Mouse (Mus musculus) C2C12 (cell line): ENCODE measurements around the gene Chrna9. TPM values are rescaled to one million over a fixed set of nuclear protein-coding genes. Genes with fewer than 3 reads are reported as not detected.

Experiments used
- H3K27me3 ChIP-seq: one replicate; pipeline ENCODE4 v1.6.1; 2011; ENCODE audit not compliant: control insufficient read depth, insufficient read depth, insufficient read length
- H3K36me3 ChIP-seq: one replicate; pipeline ENCODE4 v1.6.1; 2011; ENCODE audit not compliant: control insufficient read depth, insufficient read depth
- H3K4me3 ChIP-seq: one replicate; pipeline ENCODE4 v1.5.1; 2011; ENCODE audit warnings: mild to moderate bottlenecking, control low read depth; ENCODE audit not compliant: poor library complexity, insufficient read depth, severe bottlenecking
- H3K79me2 ChIP-seq: one replicate; pipeline ENCODE4 v1.6.1; 2011; ENCODE audit not compliant: control insufficient read depth, insufficient read depth
- H3K79me3 ChIP-seq: one replicate; pipeline ENCODE4 v1.6.1; 2011; ENCODE audit warnings: low read depth, control low read depth
- H3ac ChIP-seq: one replicate; pipeline ENCODE3; 2011; ENCODE audit warnings: low read depth; ENCODE audit not compliant: control insufficient read depth, insufficient read length
- CEBPB ChIP-seq: IDR thresholded peaks from one replicate; pipeline ENCODE4 v1.6.1; 2011; ENCODE audit warnings: low read depth, mild to moderate bottlenecking, control low read depth, moderate library complexity
- CTCF ChIP-seq: IDR thresholded peaks from one replicate; pipeline ENCODE4 v1.5.1; 2011; ENCODE audit not compliant: control insufficient read depth, insufficient read depth, insufficient read length
- FOSL1 ChIP-seq: IDR thresholded peaks from one replicate; pipeline ENCODE4 v1.8.0; 2011; ENCODE audit warnings: mild to moderate bottlenecking, low read length; ENCODE audit not compliant: poor library complexity, insufficient read depth, severe bottlenecking
- MAX ChIP-seq: IDR thresholded peaks from one replicate; pipeline ENCODE4 v1.6.1; 2011; ENCODE audit warnings: mild to moderate bottlenecking, control low read depth
- MYOD1 ChIP-seq: IDR thresholded peaks from one replicate; pipeline ENCODE4 v1.6.1; 2011; ENCODE audit warnings: low read depth; ENCODE audit not compliant: control insufficient read depth, insufficient read length
- MYOG ChIP-seq: IDR thresholded peaks from one replicate; pipeline ENCODE4 v1.6.1; 2011; ENCODE audit not compliant: control insufficient read depth, insufficient read length; ENCODE audit errors: extremely low read depth
- USF1 ChIP-seq: IDR thresholded peaks from one replicate; pipeline ENCODE4 v1.6.1; 2011; ENCODE audit warnings: low read depth, mild to moderate bottlenecking, control low read depth, moderate library complexity
- long read RNA-seq, 2 experiments: library from polyadenylated mRNA; unstranded; transcript quantifications; one replicate each; pipeline ENCODE4 v2.0.0; 2019 to 2020
- polyA plus RNA-seq: library from polyadenylated mRNA; unstranded; fragments of >200 nt; fragmentation: generic; extraction: Trizol; gene quantifications from one replicate; pipeline ENCODE4 v1.2.1, GENCODE M21; 2012; ENCODE audit warnings: missing spikeins

Gene Chrna9
- polyA plus RNA-seq: not detected
- long read RNA-seq, experiment 1: 0 reads
- long read RNA-seq, experiment 2: 0 reads

DNA sequence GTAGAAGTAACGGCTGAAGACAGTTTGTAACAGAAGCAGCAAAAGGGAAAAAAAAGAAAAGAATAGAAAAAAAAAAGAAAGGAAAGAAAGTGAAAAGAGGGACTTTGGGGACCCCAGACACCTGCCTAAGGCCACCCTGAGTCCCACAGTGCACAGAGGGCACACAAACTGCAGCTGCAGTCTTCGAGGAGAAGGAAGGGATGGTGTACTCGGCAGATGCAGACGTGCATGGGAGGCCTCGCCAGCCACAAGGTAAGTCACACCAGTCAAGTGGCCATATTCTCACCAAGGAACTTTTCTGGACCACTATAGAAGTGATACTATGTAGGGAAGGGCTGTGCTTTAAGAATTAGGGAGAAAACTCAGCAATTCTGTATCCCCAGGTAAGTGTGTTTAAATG, at the start of gene Chrna9:
Gene Chrna9 (plus strand): TSS at position 139 of the 400 bp plus-strand sequence.
- H3K36me3 ChIP-seq: no peaks in the 10 kb centered on the region
- H3K27me3 ChIP-seq: peaks cover 4% of the 10 kb centered on the region
- H3K79me2 ChIP-seq: no peaks in the 10 kb centered on the region
- H3K4me3 ChIP-seq: no peak within 1 kb of the TSS
- no peak for TF ChIP-seq MYOD1
- H3ac ChIP-seq: no peak within 1 kb of the TSS
- H3K79me3 ChIP-seq: no peaks in the 10 kb centered on the region

DNA sequence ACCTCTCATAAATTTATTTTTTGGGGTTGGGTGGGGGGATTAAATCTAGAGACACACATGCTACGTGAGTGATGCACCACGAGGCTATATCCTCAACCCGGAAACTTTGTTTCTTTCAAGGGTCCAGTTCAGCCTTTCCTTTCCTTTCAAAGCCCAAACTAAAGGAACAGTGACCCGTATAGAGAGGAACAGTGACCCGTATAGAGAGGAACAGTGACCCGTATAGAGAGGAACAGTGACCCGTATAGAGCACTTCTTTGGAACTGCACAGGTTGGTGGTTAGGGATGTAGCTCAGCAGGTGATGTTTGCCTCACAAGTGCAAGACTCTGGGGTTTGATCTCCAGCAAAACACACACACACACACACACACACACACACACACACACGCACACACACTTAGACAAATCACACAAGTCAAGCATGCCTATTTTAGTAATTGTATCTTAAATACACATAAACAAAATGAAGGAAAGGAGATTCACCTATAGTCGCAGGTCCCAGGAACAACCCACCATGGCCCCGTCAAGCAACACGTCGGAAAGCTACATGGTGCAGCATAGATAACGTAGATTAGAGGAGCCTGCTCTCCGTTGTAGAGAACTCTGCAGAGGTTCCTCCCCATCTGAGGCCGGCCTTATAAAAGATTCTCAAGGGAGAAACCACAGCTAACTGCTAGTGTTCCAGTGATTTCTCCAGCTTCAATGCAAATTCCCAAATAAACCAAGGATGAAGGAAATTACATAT, 48.9 kb upstream of the Chrna9 start:
- H3K36me3 ChIP-seq: no peaks in the 10 kb centered on the region
- TF ChIP-seq USF1: no peak
- no peak for TF ChIP-seq FOSL1
- TF ChIP-seq CEBPB: no peak

DNA sequence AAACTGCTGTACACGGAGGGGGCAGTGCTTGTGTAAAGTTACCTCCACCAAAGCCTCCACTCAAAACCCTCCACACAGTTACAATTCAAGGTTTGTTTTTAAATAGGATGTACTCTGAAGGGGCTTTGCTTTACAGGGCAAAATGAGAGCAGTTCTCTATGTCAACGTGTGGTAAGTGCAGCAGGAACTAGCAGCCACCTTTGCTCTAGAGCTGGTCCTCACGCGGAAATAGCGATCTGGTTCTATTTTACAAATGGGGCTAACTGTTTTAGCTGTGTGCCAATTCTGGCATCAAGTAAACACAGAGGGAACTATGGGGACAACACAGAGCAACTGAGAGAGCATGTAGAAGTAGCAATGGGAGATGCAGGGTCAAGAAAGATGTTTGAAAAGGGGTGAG, 46.6 kb upstream of the Chrna9 start:
- Histone ChIP-seq H3K4me3 (no peak overlapping the region), H3K36me3 (no peaks in the 10 kb centered on the region), H3K27me3 (peaks cover 18% of the 10 kb centered on the region), H3K79me2 (no peaks in the 10 kb centered on the region), H3ac (no peak overlapping the region), H3K79me3 (no peaks in the 10 kb centered on the region)
- no peak for TF ChIP-seq FOSL1
- TF ChIP-seq CTCF: no peak
- no peak for TF ChIP-seq MYOD1
- TF ChIP-seq USF1: no peak
- no peak for TF ChIP-seq MYOG
- no peak for TF ChIP-seq MAX
- no peak for TF ChIP-seq CEBPB

More for the DNA sequence above, 48.9 kb upstream of the Chrna9 start:
- peaks cover 4% of the 10 kb centered on the region for H3K27me3 ChIP-seq
- no peak overlapping the region for H3K4me3 ChIP-seq
- H3ac ChIP-seq: no peak overlapping the region
- H3K79me3 ChIP-seq: no peaks in the 10 kb centered on the region
- no peaks in the 10 kb centered on the region for H3K79me2 ChIP-seq

DNA sequence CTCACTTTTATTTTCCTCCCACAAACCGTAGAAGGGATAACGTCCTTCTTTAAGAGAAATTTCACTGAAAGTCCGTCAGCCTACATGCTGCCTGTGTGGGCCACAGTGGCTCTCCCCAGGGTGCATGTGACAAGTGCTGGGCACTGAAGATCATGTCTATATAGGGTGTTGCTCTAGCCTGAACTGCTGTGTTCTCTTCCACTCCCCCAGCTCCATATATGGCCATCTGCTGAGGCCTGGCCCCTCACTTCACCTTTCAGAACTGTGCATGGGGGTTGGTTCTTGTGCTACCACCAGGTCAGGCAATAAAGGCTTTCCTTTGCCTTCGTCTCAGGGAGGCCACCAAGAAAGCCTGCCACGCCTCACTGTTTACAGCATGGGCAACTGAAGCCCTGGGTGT, 45.7 kb upstream of the Chrna9 start:
- Histone ChIP-seq H3K79me2 (no peaks in the 10 kb centered on the region), H3K27me3 (peaks cover 18% of the 10 kb centered on the region), H3K79me3 (no peaks in the 10 kb centered on the region), H3K4me3 (no peak overlapping the region), H3ac (no peak overlapping the region), H3K36me3 (no peaks in the 10 kb centered on the region)
- no peak for TF ChIP-seq USF1
- no peak for TF ChIP-seq FOSL1
- TF ChIP-seq MYOD1: no peak
- TF ChIP-seq CTCF: no peak
- TF ChIP-seq MAX: no peak
- TF ChIP-seq CEBPB: no peak
- TF ChIP-seq MYOG: no peak

DNA sequence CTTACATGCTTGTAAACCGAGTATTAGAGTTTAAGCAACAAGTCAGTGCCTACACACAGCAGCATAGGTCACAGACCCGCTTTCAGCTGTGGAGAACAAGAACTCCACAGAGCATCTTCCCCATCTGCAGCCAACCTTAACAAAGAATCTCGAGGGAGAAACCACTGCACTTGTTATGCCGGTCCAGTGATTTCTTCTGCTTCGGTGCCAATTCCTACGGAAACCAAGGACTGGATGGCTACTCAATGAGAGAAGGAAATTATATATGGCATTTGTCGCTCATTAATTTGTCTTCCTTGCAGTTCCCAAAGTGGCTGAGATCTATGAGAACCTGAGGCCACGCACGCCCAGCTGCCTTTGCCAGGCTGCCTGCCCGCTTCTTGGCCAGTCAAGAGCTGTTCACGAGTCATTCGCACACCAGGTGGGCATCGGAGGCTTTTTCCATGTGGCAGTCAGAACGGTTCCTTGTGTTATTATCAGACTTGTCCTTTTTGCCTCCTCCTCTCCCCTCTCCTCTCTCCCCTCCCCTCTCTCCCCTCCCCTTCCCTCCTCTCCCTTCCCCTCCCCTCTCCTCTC, 43.4 kb upstream of the Chrna9 start:
- TF ChIP-seq USF1: no peak
- no peak for TF ChIP-seq MYOG
- no peak for TF ChIP-seq FOSL1
- no peak for TF ChIP-seq MYOD1
- no peak for TF ChIP-seq MAX
- no peak for TF ChIP-seq CTCF
- TF ChIP-seq CEBPB: no peak
- Histone ChIP-seq H3K27me3 (peaks cover 22% of the 10 kb centered on the region), H3K36me3 (no peaks in the 10 kb centered on the region), H3K79me2 (no peaks in the 10 kb centered on the region), H3ac (no peak overlapping the region), H3K4me3 (no peak overlapping the region), H3K79me3 (no peaks in the 10 kb centered on the region)

DNA sequence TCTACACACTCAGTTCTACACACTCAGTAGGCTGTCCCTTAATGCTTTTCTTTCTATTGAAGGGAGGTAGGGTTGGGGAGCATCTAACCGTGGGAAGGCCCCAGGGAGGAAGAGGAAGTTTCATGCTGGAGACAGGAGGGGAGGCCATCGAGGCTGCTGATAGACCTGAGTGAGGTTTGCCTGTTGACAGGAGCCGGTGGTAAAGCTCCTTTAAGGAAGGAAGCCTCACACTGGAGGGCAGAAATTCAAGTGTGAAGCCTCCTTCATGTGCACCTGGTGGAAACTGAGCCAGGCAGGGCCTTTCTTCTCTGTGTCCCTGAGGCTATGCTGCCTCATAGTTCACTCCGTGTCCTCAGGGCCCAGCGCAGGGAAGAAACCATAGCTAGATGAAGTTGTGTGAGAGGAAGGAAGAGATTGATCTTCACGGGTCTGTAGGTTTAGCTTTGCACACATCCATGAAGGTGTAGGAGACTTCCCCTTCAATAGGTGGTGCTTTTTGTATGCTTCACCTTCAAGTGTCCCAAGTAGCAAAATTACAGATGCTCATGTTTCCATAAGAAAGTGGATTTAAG, 39.5 kb upstream of the Chrna9 start:
- Histone ChIP-seq H3K36me3 (no peaks in the 10 kb centered on the region), H3K4me3 (no peak overlapping the region), H3K79me3 (no peaks in the 10 kb centered on the region), H3K27me3 (peaks cover 22% of the 10 kb centered on the region), H3K79me2 (no peaks in the 10 kb centered on the region), H3ac (no peak overlapping the region)
- TF ChIP-seq MYOG (no peak), MYOD1 (no peak), CEBPB (no peak), CTCF (no peak), USF1 (no peak), MAX (no peak), FOSL1 (no peak)
